Mouse (Mus musculus) left cerebral cortex, adult 8-10 months (tissue): ENCODE data around the gene Pik3c2b. TPM values are rescaled to one million over a fixed set of nuclear protein-coding genes. Genes with fewer than 3 reads are reported as not detected.
A peak's percentile ranks its signal among the peaks of the same experiment; 100 is the strongest.
"Not testable (repeated sequence)": the region's sequence is repeated elsewhere in the genome, so short reads cannot be mapped to it uniquely, and the experiment has no call there.

Source experiments
- DNase-seq, 2 experiments: peaks; one replicate each; pipeline ENCODE4 v3.0.0; 2022; ENCODE audit warnings: low spot score in 2 of 2
- total RNA-seq, 4 experiments: library from RNA; stranded (reverse); gene quantifications; 2 replicates each; pipeline ENCODE4 v1.2.4; 2022

The Pik3c2b gene
- total RNA-seq: 10 to 100 TPM; 19.4 to 22.5 (median 21.3) TPM

- peak in 1 of 2 experiments; percentile 39 for DNase-seq
Observed at GRCm38 (mm10) chr1:133045011-133045860, at the start of gene Pik3c2b. Gene Pik3c2b (plus strand): TSS chr1:133045667.

GRCm38 (mm10) chr1:133000347-133000746 is 45.1 kb upstream of the Pik3c2b start:
- DNase-seq: no peak

GRCm38 (mm10) chr1:133006571-133006970 is 38.9 kb upstream of the Pik3c2b start:
- DNase-seq: no peak

GRCm38 (mm10) chr1:133011955-133012841 is 33.3 kb upstream of the Pik3c2b start:
- no peak for DNase-seq

GRCm38 (mm10) chr1:133013331-133013730 is 32.1 kb upstream of the Pik3c2b start:
- DNase-seq: no peak

GRCm38 (mm10) chr1:133014196-133014595 is 31.3 kb upstream of the Pik3c2b start:
- no peak for DNase-seq

- no peak for DNase-seq
Observed at GRCm38 (mm10) chr1:133016775-133017428, 28.6 kb upstream of the Pik3c2b start.

GRCm38 (mm10) chr1:133018580-133018979 is 26.9 kb upstream of the Pik3c2b start:
- DNase-seq: no peak

GRCm38 (mm10) chr1:133019312-133019711 is 26.2 kb upstream of the Pik3c2b start:
- DNase-seq: no peak

GRCm38 (mm10) chr1:133020137-133020894 is 25.2 kb upstream of the Pik3c2b start:
- no peak for DNase-seq

- DNase-seq: no peak
Observed at GRCm38 (mm10) chr1:133021391-133021790, 24.1 kb upstream of the Pik3c2b start.

- DNase-seq: not testable (repeated sequence)
Observed at GRCm38 (mm10) chr1:133021971-133022370, 23.5 kb upstream of the Pik3c2b start.

- not testable (repeated sequence) for DNase-seq
Observed at GRCm38 (mm10) chr1:133023723-133024122, 21.7 kb upstream of the Pik3c2b start.

- no peak for DNase-seq
Observed at GRCm38 (mm10) chr1:133024426-133024825, 21.0 kb upstream of the Pik3c2b start.

GRCm38 (mm10) chr1:133025051-133025795 is 20.2 kb upstream of the Pik3c2b start:
- DNase-seq: peak; percentile 56 to 83

- not testable (repeated sequence) for DNase-seq
Observed at GRCm38 (mm10) chr1:133025796-133026190, 19.7 kb upstream of the Pik3c2b start.

GRCm38 (mm10) chr1:133027126-133027525 is 18.3 kb upstream of the Pik3c2b start:
- DNase-seq: no peak

GRCm38 (mm10) chr1:133027980-133028379 is 17.5 kb upstream of the Pik3c2b start:
- no peak for DNase-seq

- no peak for DNase-seq
Observed at GRCm38 (mm10) chr1:133029744-133030143, 15.7 kb upstream of the Pik3c2b start.

GRCm38 (mm10) chr1:133030461-133030860 is 15.0 kb upstream of the Pik3c2b start, which contains the start of gene Mdm4:
Gene Mdm4 (minus strand): TSS chr1:133030561.
- DNase-seq: no peak
